Mouse (Mus musculus): ENCODE measurements at regions not wholly inside any gene's neighbourhood (a gene's known extent, or its start where the extent isn't known, plus 50 kb on each side); places are given as distances from the start of the nearest gene placed in this dataset.

- TF ChIP-seq CTCF (IDR thresholded peaks at IDR 0.05; ENCODE audit: low read depth) (no peak), EP300 (IDR thresholded peaks at IDR 0.05; ENCODE audit: low read depth) (no peak)
Measured at GRCm38 (mm10) chr6:95261001-95261400, 60.9 kb upstream of the Gm10234 start.
